Mouse (Mus musculus): ENCODE results near the gene Gm17657. TPM values are rescaled to one million over a fixed set of nuclear protein-coding genes. Genes with fewer than 3 reads are reported as not detected.

The Gm17657 gene
- not detected in 2 replicates for polyA plus RNA-seq (2012; rRNA removed)

GRCm38 (mm10) chr17:29549543-29550428 lies at the start of gene Gm17657, which contains the start of gene Tbc1d22b:
Gene Gm17657 (minus strand): TSS chr17:29549638.
Gene Tbc1d22b (plus strand): TSS chr17:29549785.

GRCm38 (mm10) chr17:29552162-29552732 lies 2.8 kb upstream of the Gm17657 start, which contains the start of gene Tmem217:
Gene Tmem217 (minus strand): TSS chr17:29552385.

GRCm38 (mm10) chr17:29490713-29491581 lies 58.5 kb downstream of the Gm17657 start, which contains the start of gene Pim1:
Gene Pim1 (plus strand): TSS chr17:29490753.

Other genes with a start within 250 kb of the Gm17657 start
- gene Pi16, start 232.0 kb downstream of the Gm17657 start, polyA plus RNA-seq (2012; rRNA removed) = 3.0 and 3.1 TPM in 2 replicates
- gene Mtch1, start 201.7 kb downstream of the Gm17657 start, polyA plus RNA-seq (2012; rRNA removed) = 629 and 649 TPM in 2 replicates
- gene Fgd2, start 188.7 kb downstream of the Gm17657 start, polyA plus RNA-seq (2012; rRNA removed) = 7.5 and 7.9 TPM in 2 replicates
- 15.1 and 15.2 TPM in 2 replicates for gene Pim1, start 58.9 kb downstream of the Gm17657 start, polyA plus RNA-seq (2012; rRNA removed)
- gene Tbc1d22b, start 147 bp upstream of the Gm17657 start, polyA plus RNA-seq (2012; rRNA removed) = 28.9 and 32.1 TPM in 2 replicates
- 0.15 and 0.17 TPM in 2 replicates for gene Tmem217, start 2.7 kb upstream of the Gm17657 start, polyA plus RNA-seq (2012; rRNA removed)
- 65.8 and 66.6 TPM in 2 replicates for gene Rnf8, start 65.2 kb upstream of the Gm17657 start, polyA plus RNA-seq (2012; rRNA removed)
- gene Gm28043, start 65.2 kb upstream of the Gm17657 start, polyA plus RNA-seq (2012; rRNA removed) = 3.3 and 3.5 TPM in 2 replicates
- gene Cmtr1, start 111.0 kb upstream of the Gm17657 start, polyA plus RNA-seq (2012; rRNA removed) = 58.4 and 68.5 TPM in 2 replicates
- gene Ccdc167, start 167.4 kb upstream of the Gm17657 start, polyA plus RNA-seq (2012; rRNA removed) = 18.4 and 21.8 TPM in 2 replicates